Mouse (Mus musculus) hindbrain, embryonic 15.5 days (tissue): ENCODE data around the gene Parva. TPM values are rescaled to one million over a fixed set of nuclear protein-coding genes. Genes with fewer than 3 reads are reported as not detected.
A peak's percentile ranks its signal among the peaks of the same experiment; 100 is the strongest.

ENCODE experiments used
- ATAC-seq: fragments of 200-750 bp; cut with Nextera tagmentation; 2 replicates; pipeline ENCODE4 v1.8.0; 2017; ENCODE audit warnings: low read depth, moderate number of reproducible peaks, moderate TSS enrichment; ENCODE audit not compliant: low FRiP score
- H3K27ac ChIP-seq: fragments of 300-500 bp; sonication (generic); replicated peaks from 2 replicates; pipeline ENCODE4 v1.5.1; 2015; ENCODE audit warnings: mild to moderate bottlenecking, inconsistent platforms
- H3K27me3 ChIP-seq: fragments of 300-500 bp; sonication (generic); 2 replicates; pipeline ENCODE4 v1.6.1; 2015; ENCODE audit warnings: control low read depth, inconsistent platforms
- H3K36me3 ChIP-seq: fragments of 300-500 bp; sonication (generic); 2 replicates; pipeline ENCODE4 v1.6.1; 2015; ENCODE audit warnings: control low read depth, inconsistent platforms
- H3K4me1 ChIP-seq: fragments of 300-500 bp; sonication (generic); replicated peaks from 2 replicates; pipeline ENCODE4 v1.6.1; 2015; ENCODE audit warnings: control low read depth, inconsistent platforms
- H3K4me2 ChIP-seq: fragments of 300-500 bp; sonication (generic); 2 replicates; pipeline ENCODE4 v1.6.1; 2015; ENCODE audit warnings: moderate library complexity, mild to moderate bottlenecking, inconsistent platforms
- H3K4me3 ChIP-seq: fragments of 300-500 bp; sonication (generic); 2 replicates; pipeline ENCODE4 v1.5.1; 2015; ENCODE audit warnings: mild to moderate bottlenecking, inconsistent platforms
- H3K9ac ChIP-seq: fragments of 300-500 bp; sonication (generic); 2 replicates; pipeline ENCODE4 v1.6.1; 2015; ENCODE audit warnings: inconsistent platforms
- H3K9me3 ChIP-seq: fragments of 300-500 bp; sonication (generic); 2 replicates; pipeline ENCODE4 v1.6.1; 2016; ENCODE audit warnings: control low read depth, inconsistent platforms
- WGBS: fragments of 180-500 bp; shearing (Covaris S2); methylation state at CpG from one replicate; pipeline ENCODE4 v1.1.7; 2015; 5-methylcytosine and 5-hydroxymethylcytosine counted together
- polyA plus RNA-seq: library from polyadenylated mRNA; unstranded; fragments of >200 nt; fragmentation: Nextera tagmentation; extraction: Ambion mirVana; gene quantifications from 2 replicates; pipeline ENCODE4 v1.2.1, GENCODE M21; 2015

Gene Parva
- polyA plus RNA-seq, 1 experiment from 2014 or later = 27.7 TPM

GRCm38 (mm10) chr7:112439846-112440245 lies 12.5 kb downstream of the Parva start:
- no peak overlapping the region for H3K27ac ChIP-seq
- H3K9ac ChIP-seq = no peak overlapping the region
- H3K4me1 ChIP-seq = peaks cover 13% of the 10 kb centered on the region
- no peak overlapping the region for H3K4me2 ChIP-seq
- no peak for ATAC-seq
- WGBS = 85% methylated on average over 3 of the region's 3 CpGs
- H3K27me3 ChIP-seq = no peaks in the 10 kb centered on the region
- H3K9me3 ChIP-seq = no peaks in the 10 kb centered on the region
- no peaks in the 10 kb centered on the region for H3K36me3 ChIP-seq
- no peak overlapping the region for H3K4me3 ChIP-seq

- Histone ChIP-seq H3K4me3 (no peak overlapping the region), H3K4me2 (peak overlapping the region; percentile 16; the same call in 1 of the 2 replicates), H3K27ac (peak overlapping the region; percentile 27; the same call in 1 of the 2 replicates), H3K9me3 (no peaks in the 10 kb centered on the region), H3K4me1 (peaks cover 19% of the 10 kb centered on the region), H3K9ac (no peak overlapping the region), H3K36me3 (no peaks in the 10 kb centered on the region), H3K27me3 (no peaks in the 10 kb centered on the region)
- 17% methylated on average over 12 of the region's 12 CpGs for WGBS
- peak; percentile 73 for ATAC-seq
These were observed 17.1 kb downstream of the Parva start for GRCm38 (mm10) chr7:112444152-112444984.

GRCm38 (mm10) chr7:112444985-112445367 lies 17.7 kb downstream of the Parva start:
- WGBS = 17% methylated on average over 9 of the region's 9 CpGs
- Histone ChIP-seq H3K27ac (peak overlapping the region; percentile 27; the same call in 1 of the 2 replicates), H3K9me3 (no peaks in the 10 kb centered on the region), H3K27me3 (no peaks in the 10 kb centered on the region), H3K4me2 (peak overlapping the region; percentile 16; the same call in 1 of the 2 replicates), H3K4me3 (no peak overlapping the region), H3K36me3 (no peaks in the 10 kb centered on the region), H3K9ac (no peak overlapping the region), H3K4me1 (peaks cover 19% of the 10 kb centered on the region)
- peak; percentile 59 for ATAC-seq

- WGBS = 92% methylated on average over 4 of the region's 4 CpGs
- Histone ChIP-seq H3K4me1 (peaks cover 19% of the 10 kb centered on the region), H3K9ac (no peak overlapping the region), H3K4me3 (no peak overlapping the region), H3K27ac (no peak overlapping the region), H3K27me3 (no peaks in the 10 kb centered on the region), H3K9me3 (no peaks in the 10 kb centered on the region), H3K4me2 (no peak overlapping the region), H3K36me3 (no peaks in the 10 kb centered on the region)
- no peak for ATAC-seq
These were observed 19.2 kb downstream of the Parva start for GRCm38 (mm10) chr7:112446498-112446897.

- Histone ChIP-seq H3K27ac (no peak overlapping the region), H3K9ac (no peak overlapping the region), H3K4me2 (no peak overlapping the region), H3K9me3 (no peaks in the 10 kb centered on the region), H3K4me3 (no peak overlapping the region), H3K27me3 (no peaks in the 10 kb centered on the region), H3K36me3 (no peaks in the 10 kb centered on the region), H3K4me1 (peaks cover 14% of the 10 kb centered on the region)
- WGBS = 88% methylated on average over 8 of the region's 8 CpGs
- no peak for ATAC-seq
These were observed 22.8 kb downstream of the Parva start for GRCm38 (mm10) chr7:112449954-112450700.

- peaks cover 10% of the 10 kb centered on the region for H3K4me1 ChIP-seq
- ATAC-seq = no peak
- H3K36me3 ChIP-seq = no peaks in the 10 kb centered on the region
- H3K27me3 ChIP-seq = no peaks in the 10 kb centered on the region
- H3K9ac ChIP-seq = no peak overlapping the region
- WGBS = 61% methylated on average over 5 of the region's 5 CpGs
- H3K4me2 ChIP-seq = no peak overlapping the region
- H3K27ac ChIP-seq = no peak overlapping the region
- no peaks in the 10 kb centered on the region for H3K9me3 ChIP-seq
- no peak overlapping the region for H3K4me3 ChIP-seq
These were observed 25.2 kb downstream of the Parva start for GRCm38 (mm10) chr7:112452471-112452870.

- H3K4me2 ChIP-seq = no peak overlapping the region
- H3K9me3 ChIP-seq = no peaks in the 10 kb centered on the region
- H3K9ac ChIP-seq = no peak overlapping the region
- H3K4me1 ChIP-seq = peaks cover 10% of the 10 kb centered on the region
- no peaks in the 10 kb centered on the region for H3K27me3 ChIP-seq
- H3K36me3 ChIP-seq = no peaks in the 10 kb centered on the region
- no peak overlapping the region for H3K27ac ChIP-seq
- no peak overlapping the region for H3K4me3 ChIP-seq
- 16% methylated on average over 3 of the region's 3 CpGs for WGBS
- no peak for ATAC-seq
These were observed 26.5 kb downstream of the Parva start for GRCm38 (mm10) chr7:112453805-112454214.

- Histone ChIP-seq H3K4me2 (no peak overlapping the region), H3K9ac (no peak overlapping the region), H3K9me3 (no peaks in the 10 kb centered on the region), H3K27ac (no peak overlapping the region), H3K27me3 (no peaks in the 10 kb centered on the region), H3K4me3 (no peak overlapping the region), H3K36me3 (no peaks in the 10 kb centered on the region), H3K4me1 (peaks cover 10% of the 10 kb centered on the region)
- ATAC-seq = no peak
- 70% methylated on average over 6 of the region's 6 CpGs for WGBS
These were observed 27.1 kb downstream of the Parva start for GRCm38 (mm10) chr7:112454380-112454779.

- WGBS = 96% methylated on average over 2 of the region's 2 CpGs
- no peaks in the 10 kb centered on the region for H3K27me3 ChIP-seq
- no peaks in the 10 kb centered on the region for H3K9me3 ChIP-seq
- no peaks in the 10 kb centered on the region for H3K36me3 ChIP-seq
- peaks cover 10% of the 10 kb centered on the region for H3K4me1 ChIP-seq
- no peak overlapping the region for H3K4me2 ChIP-seq
- ATAC-seq = no peak
- H3K9ac ChIP-seq = no peak overlapping the region
- H3K27ac ChIP-seq = no peak overlapping the region
- H3K4me3 ChIP-seq = no peak overlapping the region
These were observed 27.6 kb downstream of the Parva start for GRCm38 (mm10) chr7:112454951-112455350.

GRCm38 (mm10) chr7:112455566-112456110 lies 28.3 kb downstream of the Parva start:
- WGBS = 81% methylated on average over 5 of the region's 5 CpGs
- H3K27ac ChIP-seq = no peak overlapping the region
- no peaks in the 10 kb centered on the region for H3K27me3 ChIP-seq
- H3K4me3 ChIP-seq = no peak overlapping the region
- H3K9ac ChIP-seq = no peak overlapping the region
- no peak overlapping the region for H3K4me2 ChIP-seq
- no peaks in the 10 kb centered on the region for H3K36me3 ChIP-seq
- no peak for ATAC-seq
- no peaks in the 10 kb centered on the region for H3K9me3 ChIP-seq
- peaks cover 12% of the 10 kb centered on the region for H3K4me1 ChIP-seq

GRCm38 (mm10) chr7:112457373-112457772 lies 30.1 kb downstream of the Parva start:
- H3K4me3 ChIP-seq = no peak overlapping the region
- ATAC-seq = no peak
- H3K9ac ChIP-seq = no peak overlapping the region
- peaks cover 14% of the 10 kb centered on the region for H3K4me1 ChIP-seq
- no peak overlapping the region for H3K27ac ChIP-seq
- no peak overlapping the region for H3K4me2 ChIP-seq
- no peaks in the 10 kb centered on the region for H3K36me3 ChIP-seq
- no peaks in the 10 kb centered on the region for H3K27me3 ChIP-seq
- H3K9me3 ChIP-seq = no peaks in the 10 kb centered on the region
- 92% methylated on average over 4 of the region's 4 CpGs for WGBS

- no peak overlapping the region for H3K4me2 ChIP-seq
- ATAC-seq = no peak
- H3K36me3 ChIP-seq = no peaks in the 10 kb centered on the region
- H3K9me3 ChIP-seq = no peaks in the 10 kb centered on the region
- H3K27me3 ChIP-seq = no peaks in the 10 kb centered on the region
- H3K4me1 ChIP-seq = peaks cover 14% of the 10 kb centered on the region
- no peak overlapping the region for H3K4me3 ChIP-seq
- H3K27ac ChIP-seq = no peak overlapping the region
- WGBS = 89% methylated on average over 4 of the region's 4 CpGs
- no peak overlapping the region for H3K9ac ChIP-seq
These were observed 30.6 kb downstream of the Parva start for GRCm38 (mm10) chr7:112457920-112458319.
